Mouse (Mus musculus) large intestine, adult 2 months (tissue): Measurements from ENCODE around the gene Sema3c. TPM values are rescaled to one million over a fixed set of nuclear protein-coding genes. Genes with fewer than 3 reads are reported as not detected.
"Not testable (repeated sequence)": the region's sequence is repeated elsewhere in the genome, so short reads cannot be mapped to it uniquely, and the experiment has no call there.

Experiments
- DNase-seq: peaks from one replicate; pipeline ENCODE4 v3.0.0-alpha.2; 2012; ENCODE audit warnings: low read depth, low spot score
- WGBS: fragments of 180-500 bp; shearing (Covaris S2); methylation state at CpG from one replicate; pipeline ENCODE4 v1.1.7; 2018; 5-methylcytosine and 5-hydroxymethylcytosine counted together
- polyA plus RNA-seq: library from polyadenylated mRNA; depleted of rRNA; stranded (reverse); fragments of >200 nt; gene quantifications from 2 replicates; pipeline ENCODE4 v1.2.3, GENCODE M21; 2012; rRNA removed

Gene Sema3c
- 1.9 and 2.6 TPM in 2 replicates for polyA plus RNA-seq

GRCm38 (mm10) chr5:17573694-17574380 lies at the start of gene Sema3c:
Sema3c (plus strand) TSS chr5:17574281.
- DNase-seq: peak; percentile 32
- WGBS: 1% methylated on average over 16 of the region's 16 CpGs

DNA sequence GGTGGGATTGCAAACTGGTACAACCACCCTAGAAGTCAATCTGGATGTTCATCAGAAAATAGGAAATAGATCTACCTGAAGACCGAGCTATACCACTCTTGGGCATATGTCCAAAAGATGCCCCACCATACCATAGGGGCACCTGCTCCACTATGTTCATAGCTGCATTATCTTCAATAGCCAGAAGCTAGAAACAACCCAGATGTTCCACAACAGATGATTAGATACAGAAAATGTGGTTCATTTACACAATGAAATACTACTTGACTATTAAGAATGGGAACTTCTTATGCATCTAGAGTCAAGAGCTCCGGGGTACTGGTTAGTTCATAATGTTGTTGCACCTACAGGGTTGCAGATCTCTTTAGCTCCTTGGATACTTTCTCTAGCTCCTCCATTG lies 42.9 kb upstream of the Sema3c start:
- WGBS: 97% methylated on average over 2 of the region's 2 CpGs
- not testable (repeated sequence) for DNase-seq

DNA sequence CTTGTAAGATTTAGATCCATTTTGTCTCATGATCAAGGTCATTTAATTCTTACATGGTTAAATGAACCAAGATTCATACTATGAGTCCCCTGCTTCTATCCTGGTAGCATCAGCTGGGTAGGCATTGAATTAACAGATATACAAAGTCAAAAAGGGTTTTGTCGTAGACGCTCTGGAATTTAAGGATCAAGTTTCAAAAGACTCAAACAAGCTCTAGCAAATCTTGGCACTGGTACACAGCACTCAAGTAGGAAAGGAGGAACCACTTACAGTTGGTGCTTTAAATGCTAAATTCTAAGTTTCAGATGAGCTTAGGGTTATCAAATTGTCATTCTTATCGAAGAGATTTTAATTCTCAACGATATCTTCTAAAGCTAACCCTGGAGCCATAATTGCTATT lies 30.9 kb upstream of the Sema3c start:
- no peak for DNase-seq
- 80% methylated on average over 4 of the region's 4 CpGs for WGBS

DNA sequence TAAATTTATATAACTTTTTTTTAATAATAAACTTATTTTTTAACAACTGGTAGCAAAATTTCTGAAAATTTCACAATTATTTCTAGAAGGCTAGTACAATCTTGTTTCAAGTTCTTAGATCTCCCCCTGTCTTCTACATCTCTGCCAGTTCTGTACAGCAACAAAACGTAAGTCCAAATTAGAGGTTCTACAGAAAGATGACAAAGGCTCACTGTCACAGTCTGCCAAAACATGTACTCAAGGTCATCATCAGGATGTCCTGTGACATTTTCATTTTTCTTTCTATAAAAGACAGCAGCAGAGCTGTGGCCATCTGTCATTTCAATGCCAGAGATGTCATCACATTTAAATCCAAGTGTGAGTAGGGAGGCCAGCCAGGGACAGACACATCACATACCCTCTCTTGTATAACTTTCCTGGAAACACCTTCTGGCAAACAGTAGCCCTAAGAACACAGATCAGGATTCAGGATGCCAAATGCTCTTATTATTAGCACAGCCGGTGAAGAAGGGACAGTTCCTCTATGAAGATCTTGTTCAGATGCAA lies 29.1 kb upstream of the Sema3c start:
- 88% methylated on average over 2 of the region's 2 CpGs for WGBS
- DNase-seq: no peak

GRCm38 (mm10) chr5:17551693-17552092 lies 22.4 kb upstream of the Sema3c start:
- WGBS: 64% methylated on average over 3 of the region's 3 CpGs
- no peak for DNase-seq

DNA sequence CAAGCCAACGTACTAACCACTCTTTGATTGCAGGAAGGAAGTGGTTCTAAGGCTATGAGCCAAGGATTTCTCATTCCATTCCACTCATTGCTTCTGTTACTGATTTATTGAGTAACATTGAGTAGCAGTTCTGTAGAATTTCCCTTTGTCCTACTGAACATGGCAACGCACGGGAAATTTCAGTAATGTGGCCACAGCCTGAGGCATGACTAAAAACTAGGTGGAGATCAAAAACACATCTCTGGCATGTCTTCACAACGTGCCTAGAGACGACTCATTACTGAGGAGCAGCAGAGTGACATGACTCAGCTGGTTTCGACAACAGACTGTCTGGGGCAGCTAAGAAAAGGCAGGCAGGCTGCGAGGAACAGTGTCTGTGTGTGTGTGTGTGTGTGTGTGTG lies 18.0 kb upstream of the Sema3c start:
- DNase-seq: no peak
- 15% methylated on average over 7 of the region's 7 CpGs for WGBS

- 83% methylated on average over 3 of the region's 3 CpGs for WGBS
- no peak for DNase-seq
These were observed 17.3 kb upstream of the Sema3c start for GRCm38 (mm10) chr5:17556715-17557265.

DNA sequence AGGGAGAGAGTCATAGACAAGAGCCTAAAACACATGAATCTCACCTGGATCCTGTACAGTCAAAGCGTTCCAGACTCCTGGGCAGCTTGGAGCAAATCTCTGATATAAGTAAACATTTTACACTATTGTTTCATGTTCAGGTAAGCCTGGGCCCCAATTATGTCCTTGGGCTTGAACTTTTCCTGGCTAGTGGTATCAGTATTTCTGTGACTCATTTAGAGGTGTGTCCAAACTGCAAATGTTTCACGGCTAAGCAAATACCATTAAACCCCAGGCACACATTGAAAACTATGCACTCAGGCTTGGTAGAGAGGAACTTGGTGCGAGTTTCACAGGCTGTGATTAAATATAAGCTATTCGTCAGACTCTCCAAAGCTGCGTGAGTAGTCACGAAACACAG lies 2.5 kb upstream of the Sema3c start:
- 36% methylated on average over 6 of the region's 6 CpGs for WGBS

DNA sequence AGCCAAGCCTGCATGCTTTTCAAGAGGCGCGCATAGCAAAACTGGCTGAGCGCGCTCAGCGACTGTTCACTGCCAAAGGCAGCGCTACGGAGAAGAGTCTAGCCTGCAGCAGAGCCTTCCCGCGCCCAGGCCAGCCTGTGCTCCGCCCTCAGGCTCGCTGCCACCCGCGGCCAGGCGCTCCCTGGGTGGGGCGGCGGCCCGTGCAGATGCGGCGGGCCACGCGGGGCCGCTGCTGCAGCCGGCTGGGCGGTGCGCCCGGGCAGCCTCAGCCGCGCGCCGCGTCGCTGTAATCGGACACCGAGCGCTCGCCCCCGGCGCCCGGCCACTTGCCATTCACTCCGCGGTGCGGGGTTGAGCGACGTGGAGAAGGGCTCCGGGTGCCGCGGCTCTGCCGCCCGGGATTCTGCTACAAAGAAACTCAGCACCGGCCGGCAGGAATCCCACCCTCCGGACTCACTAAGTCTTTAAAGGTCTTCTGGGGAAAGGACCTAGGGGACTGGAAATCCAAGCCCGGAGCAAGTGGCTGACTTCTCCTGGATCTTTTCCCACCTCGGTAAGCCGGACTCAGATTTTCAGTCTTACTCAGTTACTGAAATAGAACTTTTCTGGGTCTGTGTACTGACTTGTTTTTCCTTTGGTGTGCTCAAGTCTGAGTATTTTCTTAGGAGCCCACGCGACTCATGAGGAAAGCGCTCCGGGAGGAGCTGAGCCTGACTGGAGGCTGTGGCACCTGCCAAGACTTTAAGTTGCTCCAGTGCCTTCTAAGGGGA lies 517 bp downstream of the Sema3c start:
- peak; percentile 64 for DNase-seq
- under 1% methylated on average over 59 of the region's 59 CpGs for WGBS

More for the DNA sequence above, 2.5 kb upstream of the Sema3c start:
- peak; percentile 87 for DNase-seq

- 7% methylated on average over 7 of the region's 7 CpGs for WGBS
These were observed 1.1 kb downstream of the Sema3c start for GRCm38 (mm10) chr5:17575183-17575495.

GRCm38 (mm10) chr5:17576069-17576468 lies 2.0 kb downstream of the Sema3c start:
- DNase-seq: no peak
- WGBS: 29% methylated on average over 2 of the region's 2 CpGs

More at GRCm38 (mm10) chr5:17575183-17575495, 1.1 kb downstream of the Sema3c start:
- no peak for DNase-seq

GRCm38 (mm10) chr5:17582047-17582515 lies 8.0 kb downstream of the Sema3c start:
- no peak for DNase-seq
- 68% methylated on average over 2 of the region's 2 CpGs for WGBS

GRCm38 (mm10) chr5:17584299-17584945 lies 10.3 kb downstream of the Sema3c start:
- no peak for DNase-seq
- 58% methylated on average over 2 of the region's 2 CpGs for WGBS

GRCm38 (mm10) chr5:17586518-17587210 lies 12.6 kb downstream of the Sema3c start:
- 66% methylated on average over 2 of the region's 2 CpGs for WGBS

GRCm38 (mm10) chr5:17591908-17592307 lies 17.8 kb downstream of the Sema3c start:
- 77% methylated on average over 3 of the region's 3 CpGs for WGBS
- no peak for DNase-seq

More at GRCm38 (mm10) chr5:17586518-17587210, 12.6 kb downstream of the Sema3c start:
- no peak for DNase-seq

- no peak for DNase-seq
- WGBS: 17% methylated on average over 4 of the region's 4 CpGs
These were observed 27.6 kb downstream of the Sema3c start for GRCm38 (mm10) chr5:17601700-17602099.

DNA sequence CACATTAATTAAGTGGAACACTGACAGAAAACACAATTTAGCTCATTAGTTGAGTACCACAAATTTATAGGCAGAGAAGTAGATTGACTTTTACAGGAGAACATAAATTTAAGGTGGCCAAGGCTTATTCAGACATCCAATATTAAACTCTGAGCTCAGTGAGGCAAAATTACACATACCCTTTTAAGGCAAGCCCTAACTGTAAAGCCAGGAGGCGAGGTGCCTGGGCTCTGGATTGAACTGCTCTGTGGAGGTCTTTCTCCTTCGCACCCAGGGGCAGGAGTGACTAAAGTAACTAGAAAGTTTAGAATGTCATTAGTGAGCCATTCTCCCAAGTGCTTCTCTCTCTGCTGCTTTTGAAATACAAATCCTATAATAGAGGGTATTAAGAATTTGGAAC lies 46.5 kb downstream of the Sema3c start:
- DNase-seq: no peak
- 91% methylated on average over 2 of the region's 2 CpGs for WGBS

- 86% methylated on average over 2 of the region's 2 CpGs for WGBS
These were observed 48.5 kb downstream of the Sema3c start for GRCm38 (mm10) chr5:17622564-17622963.

DNA sequence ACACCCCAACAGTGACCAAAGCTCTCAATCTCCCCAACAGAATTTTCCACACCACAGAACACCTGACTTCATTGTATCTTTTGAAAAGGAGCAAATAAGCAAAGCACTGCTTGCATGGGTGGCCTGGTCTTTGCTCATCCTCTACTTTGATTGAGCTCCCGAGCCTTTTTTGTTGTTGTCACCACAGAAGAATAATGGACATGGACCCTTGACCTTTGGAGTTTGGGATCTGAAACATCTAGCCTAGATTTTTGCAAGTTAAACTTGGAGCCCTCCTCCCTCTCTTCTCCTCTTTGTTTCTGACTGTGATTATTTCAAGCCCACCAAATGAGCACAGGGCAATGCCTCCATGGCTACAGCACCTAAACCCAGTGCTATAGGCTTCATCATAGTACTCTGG lies 54.5 kb downstream of the Sema3c start:
- DNase-seq: no peak
- WGBS: 66% methylated on average over 1 of the region's 1 CpGs

More at GRCm38 (mm10) chr5:17622564-17622963, 48.5 kb downstream of the Sema3c start:
- DNase-seq: no peak
